Mouse (Mus musculus) spleen, embryonic (tissue): Measurements from ENCODE around the gene Nova2.

Source experiments
- CTCF ChIA-PET: fragments of 350-600 bp; sonication (Branson Sonifier 250); formaldehyde crosslinking; loops from one replicate; lab custom pipeline; 2022; lab: Charles Lee

Gene Nova2

DNA sequence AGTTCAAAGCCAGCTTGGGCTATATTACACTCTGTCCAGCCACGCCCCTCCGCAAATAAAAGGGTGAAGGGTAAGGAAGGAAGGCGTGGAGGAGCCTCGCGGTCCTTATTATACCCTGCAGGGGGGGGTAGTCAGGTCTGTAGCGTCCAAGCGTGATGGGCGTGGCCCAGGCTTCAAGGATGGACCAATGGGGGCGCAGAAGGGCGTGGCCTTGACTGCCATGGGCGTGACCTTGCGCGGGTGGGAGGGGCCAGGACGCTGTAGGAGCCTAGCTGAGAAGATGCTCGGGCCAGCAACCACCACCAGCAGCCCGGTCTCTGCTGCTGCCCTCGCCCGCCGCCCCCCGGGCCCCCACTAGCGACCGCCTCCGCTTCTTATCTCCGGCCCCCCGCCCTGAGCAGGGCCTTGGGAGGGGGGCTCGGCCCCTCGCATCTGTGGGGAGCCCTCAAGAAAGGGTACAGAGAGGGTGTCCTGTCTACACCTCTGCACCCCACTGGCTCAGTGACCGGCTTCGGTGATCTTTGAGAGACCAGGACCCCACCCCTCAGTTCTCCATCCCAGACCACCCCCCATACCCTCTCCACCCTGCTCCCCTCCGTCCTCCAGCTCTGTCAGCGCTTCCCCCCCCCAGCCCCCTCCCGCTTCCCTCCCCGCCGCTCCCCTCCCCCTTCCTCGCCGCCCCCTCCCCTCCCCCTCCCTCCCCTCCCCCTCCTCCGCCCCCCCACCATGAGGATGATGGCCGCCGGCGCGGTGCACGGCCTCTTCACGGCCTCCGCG, at the start of gene Nova2:
Gene Nova2 (plus strand): TSS at position 727 of the 777 bp plus-strand sequence.
- CTCF ChIA-PET: interaction anchor here (0.6 kb wide), 1 partner anchor 199 kb away, joined by 5 read pairs; no protein-coding TSS in a partner anchor

DNA sequence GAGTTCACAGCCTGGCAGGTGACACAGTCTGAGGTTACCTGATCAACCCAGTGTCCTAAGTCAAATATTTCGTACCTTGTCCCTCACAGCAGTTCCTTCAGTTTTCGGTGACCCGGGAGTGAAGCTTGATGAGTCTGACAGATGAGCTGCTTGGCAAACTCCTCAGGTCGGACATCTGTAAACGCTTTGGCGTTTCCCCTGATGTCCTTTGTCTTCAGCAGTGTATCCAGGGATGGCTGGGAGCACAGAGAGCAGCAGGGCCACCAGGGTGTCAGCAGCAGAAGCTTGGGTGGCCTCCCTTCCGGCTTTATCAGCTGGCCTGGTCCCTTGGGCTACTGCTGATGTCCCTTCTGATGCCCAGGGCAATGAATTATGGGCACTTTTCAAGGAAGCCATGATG, 47.0 kb upstream of the Nova2 start:
- CTCF ChIA-PET: no interaction called here

DNA sequence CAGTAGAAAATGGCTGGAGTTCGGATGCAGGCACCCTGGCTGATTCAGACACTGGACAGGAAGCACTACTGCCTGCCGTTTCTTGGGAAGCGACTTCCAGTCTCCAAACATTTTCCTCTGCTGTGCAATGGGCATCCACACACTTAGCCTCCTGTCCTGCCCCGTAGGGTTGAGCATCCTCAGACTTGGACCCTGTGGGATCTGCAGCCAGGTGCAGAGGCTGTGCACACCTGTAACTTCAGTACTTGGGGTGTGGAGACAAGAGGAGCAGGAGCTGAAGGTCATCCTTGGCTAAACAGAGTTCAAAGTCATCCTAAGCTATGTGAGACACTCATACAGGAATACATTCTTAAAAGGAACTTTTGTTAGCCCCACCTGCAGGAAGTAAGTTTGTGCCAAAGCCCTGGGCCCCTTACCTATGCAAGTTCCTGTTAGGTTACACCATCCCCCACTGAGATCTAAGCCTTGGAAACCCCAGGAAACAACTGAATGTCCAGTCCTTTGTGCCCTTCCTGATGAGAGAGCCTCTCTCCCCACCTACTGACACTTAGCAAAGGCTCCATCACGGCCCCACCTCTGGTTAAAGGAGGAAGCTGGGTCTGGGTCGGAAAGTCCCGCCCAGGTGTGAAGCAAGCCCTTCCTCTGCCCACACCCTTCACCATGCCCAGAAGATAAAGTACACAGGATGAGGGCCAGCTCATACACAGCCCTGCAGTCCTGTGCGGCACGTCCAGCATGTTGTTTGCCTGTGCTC, 41.5 kb upstream of the Nova2 start:
- CTCF ChIA-PET: no interaction called here

DNA sequence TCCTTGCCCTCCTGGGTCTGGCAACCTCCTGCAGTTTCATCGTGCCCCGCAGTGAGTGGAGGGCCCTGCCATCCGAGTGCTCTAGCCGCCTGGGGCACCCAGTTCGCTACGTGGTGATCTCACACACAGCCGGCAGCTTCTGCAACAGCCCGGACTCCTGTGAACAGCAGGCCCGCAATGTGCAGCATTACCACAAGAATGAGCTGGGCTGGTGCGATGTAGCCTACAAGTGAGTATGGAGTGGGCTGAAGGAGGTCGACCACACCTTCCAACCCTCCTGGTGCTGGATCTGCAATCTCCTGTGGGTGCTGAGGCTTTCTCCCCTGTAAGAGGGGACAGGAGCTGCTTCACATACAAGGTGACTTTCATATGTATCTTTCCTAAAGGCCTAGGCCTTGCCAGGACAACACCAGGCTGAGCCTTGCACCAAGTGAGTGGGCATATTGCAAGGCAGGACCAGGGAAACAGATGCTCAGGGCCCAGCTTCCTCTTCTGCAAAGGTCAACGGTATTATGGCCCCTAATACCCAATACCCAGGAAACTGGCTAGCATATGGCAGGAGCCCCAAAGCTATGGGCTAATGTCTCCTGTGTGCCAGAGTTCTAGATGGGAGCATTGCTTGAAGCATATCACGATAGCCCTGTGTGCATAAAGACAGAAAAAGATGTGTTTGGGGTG, 40.8 kb upstream of the Nova2 start:
- CTCF ChIA-PET: no interaction called here

DNA sequence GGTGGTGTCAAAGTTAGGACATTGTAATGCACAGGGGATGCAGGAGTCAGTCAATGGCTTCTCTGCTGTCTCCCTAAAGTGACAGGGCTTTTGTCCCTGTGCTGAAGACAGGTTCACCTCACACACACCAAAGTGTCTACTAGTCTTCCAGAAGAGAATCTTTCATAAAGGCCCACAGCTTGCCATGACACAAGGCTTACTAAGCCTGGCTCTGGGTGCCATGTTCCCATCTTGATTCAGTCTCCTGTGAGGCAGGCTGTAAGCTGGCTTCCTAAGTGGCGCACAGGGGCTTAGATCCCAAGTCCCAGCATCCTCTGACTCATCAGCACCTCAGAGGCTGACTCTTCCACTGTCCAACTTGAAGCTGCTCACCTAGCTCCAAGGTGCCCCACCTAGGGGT, 38.7 kb upstream of the Nova2 start:
- CTCF ChIA-PET: no interaction called here

DNA sequence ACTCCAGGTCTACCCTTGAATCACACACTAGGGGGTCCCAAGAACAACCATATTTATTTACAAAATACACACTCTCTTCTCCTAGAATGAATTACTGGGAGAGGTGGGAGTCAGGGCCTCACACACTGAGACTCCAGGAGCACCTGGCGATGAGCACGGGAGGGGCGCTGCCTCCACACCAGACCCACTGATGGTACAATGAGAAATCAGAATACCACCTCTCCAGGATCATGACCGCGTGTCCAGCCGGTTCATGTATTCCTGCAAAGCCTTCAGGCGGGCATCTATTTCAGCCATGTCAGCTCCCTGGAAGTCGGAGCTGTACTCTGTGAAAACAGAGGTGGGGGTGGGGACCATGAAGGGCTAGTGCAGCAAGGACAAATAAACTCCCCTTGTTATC, 34.8 kb upstream of the Nova2 start:
- CTCF ChIA-PET: interaction anchor here (0.5 kb wide), 1 partner anchor 1838 kb away, joined by 4 read pairs; no protein-coding TSS in a partner anchor

DNA sequence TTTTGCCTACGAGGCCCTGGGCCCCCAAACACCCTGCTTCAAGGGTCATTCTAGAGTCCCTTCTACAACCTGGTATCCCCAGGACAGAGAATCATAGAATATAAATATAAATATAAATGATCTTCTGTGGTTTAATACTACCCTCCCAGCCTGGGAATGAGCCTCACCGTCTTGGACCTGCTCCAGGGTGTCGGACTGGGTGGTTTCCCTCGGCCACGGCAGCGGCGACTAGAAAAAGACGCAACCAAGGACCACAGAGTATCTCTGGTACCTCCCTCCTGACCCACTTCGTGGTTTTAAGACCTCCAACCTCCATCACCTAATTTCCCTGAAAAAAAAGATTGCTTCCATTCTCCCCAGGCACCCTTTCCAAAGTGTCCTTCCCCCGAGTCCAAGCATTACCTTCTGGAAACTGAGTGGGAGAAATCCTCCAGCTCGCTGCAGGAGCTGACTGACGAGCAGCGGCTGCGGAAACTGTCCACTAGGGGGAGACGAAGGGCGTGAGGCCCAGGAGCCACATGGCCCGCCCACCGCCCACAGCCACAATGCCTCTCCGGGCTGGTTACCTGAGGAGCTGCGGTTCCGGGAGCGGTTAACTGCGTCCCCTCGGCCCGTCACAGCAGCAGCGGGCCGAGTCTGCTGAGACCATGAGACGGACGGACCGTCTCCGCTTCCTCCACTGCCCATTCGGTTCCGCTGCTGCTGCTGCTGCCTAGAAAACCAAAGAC, 33.7 kb upstream of the Nova2 start:
- CTCF ChIA-PET: interaction anchor here (0.6 kb wide), 1 partner anchor 354 kb away, joined by 4 read pairs; no protein-coding TSS in a partner anchor

DNA sequence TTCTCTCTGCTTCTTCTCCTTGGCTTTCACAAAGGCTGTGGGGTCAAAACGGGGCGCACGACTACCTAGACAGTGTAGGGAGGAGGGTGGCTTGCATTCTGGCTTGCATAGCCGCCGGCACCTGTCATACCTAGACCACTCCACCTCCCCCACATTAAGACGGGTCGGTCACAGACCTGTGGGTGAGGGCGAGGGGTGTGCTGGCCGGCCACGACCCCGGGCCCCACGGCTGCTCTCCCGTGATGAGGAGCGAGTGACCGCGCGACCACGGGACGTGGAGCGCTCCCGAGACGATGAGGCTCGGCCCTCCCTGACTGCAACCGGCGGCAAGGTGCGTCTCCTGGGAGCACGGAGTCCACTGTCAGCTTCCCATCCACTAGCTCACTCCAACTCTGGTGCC, 32.7 kb upstream of the Nova2 start:
- CTCF ChIA-PET: no interaction called here

DNA sequence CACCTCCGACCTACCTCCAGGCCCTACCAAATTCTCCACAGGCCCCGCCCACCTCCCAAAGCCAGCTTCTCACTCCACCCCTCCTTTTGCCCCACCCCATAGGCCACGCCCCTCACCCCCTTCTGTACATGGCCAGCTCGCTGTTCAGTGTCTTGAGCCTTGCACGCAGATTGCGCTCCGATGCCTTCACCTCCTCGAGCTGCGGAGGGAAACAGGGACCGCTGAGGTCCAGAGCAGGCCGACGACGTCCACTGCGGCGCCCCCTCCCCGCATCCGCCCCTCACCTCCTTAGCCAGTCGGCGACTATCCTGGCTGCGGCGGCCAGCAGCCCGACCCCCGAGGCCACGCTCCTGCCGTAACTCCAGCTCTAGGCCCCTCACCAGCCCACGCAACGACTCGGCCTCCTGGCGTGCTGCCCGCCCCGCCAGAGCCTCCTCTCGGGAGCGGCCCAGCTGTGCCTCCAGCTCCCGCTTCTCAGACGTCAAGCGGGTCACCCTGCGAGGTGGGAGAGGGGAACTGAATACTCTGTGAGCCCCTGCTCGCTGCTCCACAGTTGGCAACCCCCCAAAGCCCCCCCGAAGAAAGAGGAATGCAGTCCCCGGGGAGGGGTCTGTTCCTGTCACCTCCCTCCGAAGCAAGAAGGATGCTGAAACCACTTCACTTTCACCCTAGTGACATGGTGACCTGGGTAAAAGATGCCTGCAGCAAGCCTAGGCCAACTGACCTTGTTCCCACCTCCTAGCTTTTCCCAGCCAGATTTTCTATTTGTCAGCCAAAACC, 31.8 kb upstream of the Nova2 start:
- CTCF ChIA-PET: interaction anchor here (0.6 kb wide), 1 partner anchor 134 kb away, joined by 9 read pairs; no protein-coding TSS in a partner anchor

DNA sequence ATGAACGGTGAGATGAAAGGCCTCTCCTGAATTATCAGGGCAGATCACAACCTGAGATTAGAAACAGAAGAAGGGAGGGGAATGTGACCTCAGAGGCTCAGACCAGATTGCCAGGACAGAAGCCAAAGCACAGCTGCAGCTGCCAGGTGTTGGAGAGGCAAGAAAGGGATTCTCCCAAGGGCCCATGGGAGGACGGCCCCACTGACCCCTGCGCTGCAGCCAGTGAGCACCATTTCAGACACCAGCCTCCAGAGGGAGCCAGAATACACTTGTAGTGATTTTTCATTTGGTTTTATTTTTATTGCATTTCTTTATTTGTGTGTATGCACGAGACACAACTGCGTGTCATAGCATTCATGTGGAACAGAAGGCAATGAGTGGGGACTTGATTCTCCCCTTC, 29.2 kb upstream of the Nova2 start:
- CTCF ChIA-PET: interaction anchor here (0.7 kb wide), 1 partner anchor 68 kb away, joined by 3 read pairs; no protein-coding TSS in a partner anchor

DNA sequence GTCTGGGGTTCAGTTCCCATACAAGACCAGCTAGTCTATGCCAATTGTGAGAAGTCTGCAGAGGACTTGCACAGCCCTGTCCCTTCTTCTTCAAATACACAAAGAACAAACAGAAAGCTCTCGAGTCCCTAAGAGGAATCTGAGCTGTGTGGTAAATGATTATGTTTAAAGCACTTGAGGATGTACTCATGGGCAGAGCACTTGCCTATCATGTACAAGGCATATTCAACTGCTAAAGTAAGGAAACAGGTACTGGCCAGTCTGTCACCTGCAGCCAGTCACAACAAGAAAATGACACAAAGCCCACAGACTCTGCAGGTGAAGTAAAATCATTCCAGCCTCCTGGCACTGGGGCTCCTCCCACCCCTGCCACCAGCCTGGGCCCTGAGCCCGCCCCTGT, 25.2 kb upstream of the Nova2 start:
- CTCF ChIA-PET: no interaction called here

DNA sequence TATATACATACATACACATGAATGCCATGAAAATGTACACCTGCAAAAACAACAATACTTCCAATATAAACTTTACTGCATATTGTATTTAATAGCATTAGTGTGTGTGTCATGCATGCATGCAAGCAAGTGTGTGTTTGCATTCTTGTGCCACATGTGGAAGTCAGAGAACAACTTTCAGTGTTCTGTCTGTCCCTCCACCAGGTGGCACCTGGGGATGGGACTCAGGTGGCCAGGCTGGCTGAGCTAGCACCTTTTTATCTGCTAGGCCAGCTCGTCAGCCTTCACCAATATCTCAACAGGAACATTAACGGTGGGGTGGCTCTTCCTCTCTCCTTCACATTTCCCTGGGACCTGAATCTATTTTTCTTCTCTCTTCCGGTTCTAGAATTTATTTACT, 23.2 kb upstream of the Nova2 start:
- CTCF ChIA-PET: interaction anchor here (0.5 kb wide), 1 partner anchor 1031 kb away, joined by 3 read pairs; no protein-coding TSS in a partner anchor

DNA sequence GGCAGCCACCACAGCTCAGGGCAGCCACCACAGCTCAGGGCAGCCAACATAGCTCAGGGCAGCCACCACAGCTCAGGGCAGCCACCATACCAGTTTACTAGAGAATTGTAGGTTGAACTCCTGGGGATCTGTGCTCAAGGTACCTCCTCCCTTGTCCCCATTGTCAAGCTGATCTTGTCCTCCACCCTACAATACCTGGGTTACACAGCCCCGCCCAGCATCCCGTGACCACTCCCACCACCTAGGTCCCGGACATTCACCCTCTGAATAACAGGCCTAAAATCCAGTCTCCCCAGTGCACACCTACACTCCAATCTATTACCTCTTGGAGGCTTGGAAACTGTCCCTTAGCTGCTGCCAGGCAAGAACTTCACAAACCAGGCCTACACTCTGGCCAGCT, 20.7 kb upstream of the Nova2 start:
- CTCF ChIA-PET: no interaction called here

DNA sequence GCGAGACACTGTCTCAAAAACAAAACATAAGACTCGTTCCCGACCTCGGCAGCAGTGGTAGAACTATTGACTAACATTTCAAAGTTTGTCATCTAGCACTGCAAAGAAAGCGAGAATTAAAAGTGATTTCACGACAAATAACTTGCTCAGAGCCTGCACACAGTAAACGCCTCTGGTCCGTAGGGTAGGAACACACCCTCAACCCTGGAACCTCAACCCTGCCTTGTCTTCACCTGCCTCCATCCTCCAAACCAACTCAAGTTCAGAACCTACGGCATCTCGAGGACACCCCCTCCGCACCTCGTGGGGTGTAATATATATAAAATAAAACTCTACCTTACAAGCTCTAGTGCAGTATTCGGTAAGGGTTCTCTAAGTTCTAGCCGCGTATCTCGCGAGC, 15.9 kb upstream of the Nova2 start:
- CTCF ChIA-PET: no interaction called here

DNA sequence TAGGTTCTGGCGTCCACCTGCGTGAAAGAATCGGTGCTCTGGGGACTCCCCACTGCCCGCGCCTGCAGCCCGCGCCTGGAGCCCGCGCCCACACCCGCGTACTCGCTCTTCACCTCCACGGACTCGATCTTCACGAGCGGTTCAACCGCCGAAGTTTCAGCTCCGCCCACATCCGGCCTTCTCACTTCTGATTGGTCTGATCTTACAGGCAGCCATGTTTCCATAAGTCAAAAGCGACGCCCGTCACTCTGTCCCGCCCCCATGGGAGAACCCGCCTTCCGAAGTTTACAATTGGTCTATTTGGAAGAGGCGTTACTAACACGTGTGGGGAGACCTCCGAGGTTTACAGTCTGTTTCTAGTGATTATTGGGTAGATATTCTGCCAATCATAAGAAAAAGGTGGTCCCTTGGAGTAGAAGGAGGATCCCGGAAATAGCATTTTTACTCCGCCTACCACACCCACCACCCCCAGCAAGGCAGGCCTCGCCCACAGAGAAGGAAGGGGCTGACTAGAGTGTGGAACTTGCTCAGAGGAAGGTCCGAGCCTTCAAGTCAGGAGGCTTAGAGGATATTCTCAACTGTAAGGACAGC, 15.4 kb upstream of the Nova2 start, which contains the start of gene Ccdc61:
Gene Ccdc61 (minus strand): TSS at position 175 of the 591 bp plus-strand sequence.
- CTCF ChIA-PET: no interaction called here

DNA sequence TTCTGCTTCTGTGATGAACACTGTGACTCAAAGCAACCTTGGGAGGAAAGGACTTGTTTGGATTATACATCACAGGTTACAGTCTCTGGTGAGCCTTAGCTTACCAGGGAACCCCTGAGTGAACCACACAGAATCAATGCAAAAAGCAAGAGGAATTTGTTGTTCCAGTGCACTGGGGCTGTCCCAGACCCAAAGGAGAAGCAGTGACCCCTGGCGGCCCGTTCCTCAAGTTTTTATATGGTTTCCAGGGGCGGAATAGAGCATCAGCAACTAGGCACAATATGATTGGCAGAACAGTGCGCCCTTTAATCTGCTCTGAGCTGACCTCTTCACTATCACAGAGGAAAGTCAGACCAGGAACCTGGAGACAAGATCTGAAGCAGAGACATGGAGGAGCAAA, 9.4 kb upstream of the Nova2 start:
- CTCF ChIA-PET: interaction anchor here (0.6 kb wide), 1 partner anchor 328 kb away, joined by 10 read pairs; no protein-coding TSS in a partner anchor

DNA sequence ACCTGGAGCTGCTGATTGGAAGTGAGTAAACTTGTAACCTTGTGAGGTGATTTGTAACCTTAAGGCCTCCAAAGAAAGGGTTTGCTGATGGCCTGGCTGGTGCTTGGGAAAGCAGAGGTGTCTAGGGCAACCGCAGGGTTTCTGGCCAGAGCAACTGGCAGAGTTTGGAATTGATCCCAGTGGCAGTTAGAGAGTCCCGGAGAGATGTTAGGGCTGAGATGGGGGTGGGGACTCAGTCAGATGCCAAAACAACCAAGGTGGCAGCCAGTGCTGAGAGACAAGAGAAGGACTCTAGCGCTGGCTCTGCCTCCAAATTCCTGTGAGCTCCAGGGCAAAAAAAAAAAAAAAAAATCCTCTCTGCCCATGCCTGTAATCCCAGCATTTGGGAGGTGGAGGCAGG, 7.8 kb upstream of the Nova2 start:
- CTCF ChIA-PET: no interaction called here

DNA sequence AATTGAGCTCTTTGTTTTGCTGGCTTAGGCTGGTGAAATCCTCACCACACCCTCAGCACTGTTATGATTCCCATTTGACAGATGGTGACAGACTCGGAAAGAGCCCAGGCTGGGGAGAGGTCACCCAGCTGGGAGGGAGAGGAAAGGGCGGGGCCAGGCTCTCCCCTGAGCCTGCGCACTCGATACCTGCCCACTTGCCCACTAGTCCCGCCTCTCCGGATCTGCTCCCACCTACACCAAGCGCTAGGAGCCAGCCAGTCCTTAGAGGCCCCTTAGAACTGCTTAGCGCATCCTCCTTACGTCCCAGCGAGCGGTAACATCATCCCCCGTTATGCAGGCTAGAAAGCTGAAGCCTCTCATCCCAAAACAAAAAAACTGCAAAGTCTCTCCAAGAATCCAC, 4.6 kb upstream of the Nova2 start:
- CTCF ChIA-PET: no interaction called here

DNA sequence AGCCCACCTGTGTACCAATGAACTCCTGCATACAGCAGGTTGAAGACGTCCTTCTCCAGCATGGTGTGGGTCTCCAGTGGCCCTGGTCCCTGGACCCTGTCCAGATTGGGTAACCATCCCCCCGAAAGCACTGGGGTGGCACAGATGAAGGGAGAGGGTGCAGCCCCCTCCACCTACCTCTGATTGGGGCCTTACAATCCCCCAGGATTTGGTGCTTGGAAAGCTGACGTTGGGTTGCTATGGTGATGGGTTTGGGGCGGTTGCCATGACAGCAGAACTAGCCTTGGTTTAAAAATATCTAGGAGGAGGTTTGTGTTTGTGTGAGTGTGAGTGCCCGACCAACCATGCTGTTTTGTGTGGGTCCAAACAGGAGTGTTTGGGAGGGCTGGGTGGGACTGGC, 2.9 kb upstream of the Nova2 start:
- CTCF ChIA-PET: no interaction called here

DNA sequence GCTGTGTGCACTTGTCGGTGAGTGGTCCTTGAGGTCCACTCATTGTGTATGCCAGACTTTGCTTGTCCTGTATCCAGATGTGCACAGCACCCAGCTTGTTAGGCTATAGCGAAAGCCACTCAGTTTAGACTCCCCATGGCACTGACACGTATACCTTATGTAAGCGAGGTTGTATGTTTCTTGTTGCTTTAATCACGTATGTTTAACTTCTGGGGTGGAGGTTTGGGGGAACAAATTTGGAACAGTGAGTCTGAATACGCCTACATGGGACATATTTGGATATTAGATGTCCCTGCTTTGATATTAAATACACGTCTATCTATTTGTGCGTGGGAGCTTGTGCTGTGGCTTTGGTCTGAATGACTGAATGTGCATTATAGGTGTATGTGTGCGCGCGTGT, 2.4 kb upstream of the Nova2 start:
- CTCF ChIA-PET: no interaction called here
